Mouse (Mus musculus) myocyte (in vitro differentiated cells): ENCODE results near the gene Mical3.

ENCODE experiments used
- CEBPB ChIP-seq: IDR thresholded peaks from 2 replicates; pipeline ENCODE4 v1.6.1; 2011; ENCODE audit warnings: mild to moderate bottlenecking, moderate library complexity; ENCODE audit not compliant: poor library complexity, insufficient read depth, severe bottlenecking
- MAX ChIP-seq: IDR thresholded peaks from one replicate; pipeline ENCODE4 v1.6.1; 2011; ENCODE audit warnings: low read depth, mild to moderate bottlenecking, control low read depth
- MYOD1 ChIP-seq, 3 experiments: IDR thresholded peaks; one replicate each; pipeline ENCODE4 v1.6.1; 2011; ENCODE audit warnings: control low read depth in 2 of 3, low read depth in 2 of 3, mild to moderate bottlenecking in 2 of 3, moderate library complexity in 1 of 3; ENCODE audit not compliant: insufficient read length in 2 of 3, control insufficient read depth in 1 of 3
- MYOG ChIP-seq, 3 experiments: IDR thresholded peaks; one replicate each; pipeline ENCODE4 v1.6.1; 2011; ENCODE audit warnings: control low read depth in 2 of 3, low read depth in 2 of 3, mild to moderate bottlenecking in 2 of 3; ENCODE audit not compliant: insufficient read length in 2 of 3, control insufficient read depth in 1 of 3, insufficient read depth in 1 of 3
- POLR2A ChIP-seq: IDR thresholded peaks from one replicate; pipeline ENCODE4 v1.6.1; 2011; ENCODE audit warnings: low read depth, mild to moderate bottlenecking, control low read depth, moderate library complexity; ENCODE audit not compliant: insufficient read length
- POLR2AphosphoS2 ChIP-seq: IDR thresholded peaks from one replicate; pipeline ENCODE4 v1.6.1; 2011; ENCODE audit warnings: low read depth, control low read depth; ENCODE audit not compliant: insufficient read length
- REST ChIP-seq: IDR thresholded peaks from one replicate; pipeline ENCODE4 v1.6.1; 2011; ENCODE audit warnings: mild to moderate bottlenecking, control low read depth, moderate library complexity; ENCODE audit not compliant: insufficient read depth, insufficient read length
- SRF ChIP-seq: IDR thresholded peaks from one replicate; pipeline ENCODE4 v1.6.1; 2011; ENCODE audit warnings: low read depth; ENCODE audit not compliant: control insufficient read depth, insufficient read length
- TCF12 ChIP-seq: IDR thresholded peaks from one replicate; pipeline ENCODE4 v1.6.1; 2011; ENCODE audit warnings: mild to moderate bottlenecking, control low read depth; ENCODE audit not compliant: poor library complexity, insufficient read depth, severe bottlenecking
- TCF3 ChIP-seq: IDR thresholded peaks from one replicate; pipeline ENCODE4 v1.6.1; 2011; ENCODE audit warnings: low read depth, control low read depth; ENCODE audit not compliant: insufficient read length
- USF1 ChIP-seq: IDR thresholded peaks from one replicate; pipeline ENCODE4 v1.6.1; 2011; ENCODE audit warnings: low read depth, mild to moderate bottlenecking, control low read depth, moderate library complexity

GRCm38 (mm10) chr6:121043434-121044189, 87.2 kb downstream of the Mical3 start:
- TF ChIP-seq MYOG (IDR thresholded peaks at IDR 0.05; ENCODE audit: control insufficient read depth in 1 of 3, insufficient read depth in 1 of 3, insufficient read length in 2 of 3, low read depth in 2 of 3) (no peak), CEBPB (no peak), POLR2A (no peak), TCF12 (no peak), USF1 (no peak), MAX (no peak), SRF (no peak), REST (no peak), MYOD1 (IDR thresholded peaks at IDR 0.05; ENCODE audit: control insufficient read depth in 1 of 3, insufficient read length in 2 of 3, low read depth in 2 of 3) (no peak), POLR2AphosphoS2 (no peak), TCF3 (no peak)
